Mouse (Mus musculus): ENCODE data around the gene Mlf2.
A peak's percentile ranks its signal among the peaks of the same experiment; 100 is the strongest.

Mlf2 gene

GRCm38 (mm10) chr6:124911533-124912218 is 19.5 kb upstream of the Mlf2 start, which contains the start of gene Lag3:
Lag3 (minus strand) TSS chr6:124911705.
- no peak for DNase-seq (ENCODE audit: low read depth, low spot score)

DNA sequence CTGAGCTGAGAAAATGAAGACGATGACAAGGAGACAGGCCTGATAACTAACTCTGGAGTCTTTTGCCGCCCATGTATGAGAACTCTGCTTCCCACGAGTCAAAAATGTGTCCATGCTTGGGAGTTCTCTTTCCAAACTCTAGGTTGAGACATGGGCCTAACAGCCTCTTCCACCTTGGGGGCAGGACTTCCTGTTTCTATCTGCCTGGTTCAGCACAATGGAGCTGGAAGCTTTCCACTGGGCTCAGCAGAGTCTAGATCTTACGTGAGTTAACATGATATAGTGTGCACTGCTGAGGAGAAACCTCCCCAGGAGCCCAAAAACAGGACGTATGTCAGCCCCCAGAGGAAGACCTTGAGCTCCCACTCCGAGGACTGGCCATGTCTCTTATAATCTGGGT is 18.0 kb upstream of the Mlf2 start:
- DNase-seq (ENCODE audit: low read depth, low spot score): no peak

DNA sequence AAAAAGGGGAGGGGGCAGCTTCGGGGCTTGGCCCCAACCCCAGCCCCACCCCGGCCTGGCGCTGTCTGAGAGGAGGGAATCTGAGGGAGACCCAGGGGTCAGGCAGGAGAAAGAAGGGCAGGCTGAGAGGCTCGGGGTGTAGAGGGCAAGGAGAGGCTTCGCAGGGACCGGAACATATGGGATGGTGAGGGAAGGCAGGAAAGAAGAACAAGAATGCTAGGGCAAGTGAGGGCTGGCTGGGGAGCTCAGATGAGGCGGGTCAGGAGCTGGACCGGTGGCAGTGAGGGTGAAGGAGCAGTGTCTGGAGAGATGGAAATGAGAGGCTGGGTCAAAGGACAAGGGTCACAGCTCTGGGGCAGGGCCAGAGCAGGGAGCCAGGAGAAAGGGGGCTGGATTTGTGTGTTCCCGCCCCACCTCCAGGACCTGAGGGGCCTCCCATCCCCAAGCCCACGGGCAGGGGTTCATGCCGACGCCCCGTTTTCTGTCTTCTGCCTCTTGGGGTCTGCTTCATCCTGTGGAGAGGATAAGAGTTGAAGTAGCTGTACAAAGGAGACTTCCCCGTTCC is 17.4 kb upstream of the Mlf2 start:
- DNase-seq (ENCODE audit: low read depth, low spot score): no peak

DNA sequence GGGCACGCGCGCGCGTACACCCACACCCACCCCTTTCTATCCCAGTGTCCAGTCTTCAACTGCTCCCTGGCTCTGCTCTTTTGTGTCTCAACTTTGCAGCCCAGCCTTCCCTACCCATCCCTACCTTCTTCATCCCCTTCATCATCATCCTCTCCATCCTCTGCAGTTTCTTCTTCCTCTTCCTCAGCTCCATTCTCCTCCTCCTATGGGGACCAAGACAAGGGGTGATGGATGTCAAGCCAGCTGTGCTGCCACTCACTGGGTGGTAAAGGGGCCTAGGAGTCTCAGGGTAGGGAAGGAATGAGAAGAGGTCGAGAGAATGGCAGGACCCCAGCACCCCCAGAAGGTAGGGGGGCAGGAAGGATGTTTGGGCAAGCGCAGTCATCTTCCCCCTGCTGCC is 16.7 kb upstream of the Mlf2 start:
- no peak for DNase-seq (ENCODE audit: low read depth, low spot score)

GRCm38 (mm10) chr6:124915160-124915941 is 15.8 kb upstream of the Mlf2 start:
- no peak for DNase-seq (ENCODE audit: low read depth, low spot score)

DNA sequence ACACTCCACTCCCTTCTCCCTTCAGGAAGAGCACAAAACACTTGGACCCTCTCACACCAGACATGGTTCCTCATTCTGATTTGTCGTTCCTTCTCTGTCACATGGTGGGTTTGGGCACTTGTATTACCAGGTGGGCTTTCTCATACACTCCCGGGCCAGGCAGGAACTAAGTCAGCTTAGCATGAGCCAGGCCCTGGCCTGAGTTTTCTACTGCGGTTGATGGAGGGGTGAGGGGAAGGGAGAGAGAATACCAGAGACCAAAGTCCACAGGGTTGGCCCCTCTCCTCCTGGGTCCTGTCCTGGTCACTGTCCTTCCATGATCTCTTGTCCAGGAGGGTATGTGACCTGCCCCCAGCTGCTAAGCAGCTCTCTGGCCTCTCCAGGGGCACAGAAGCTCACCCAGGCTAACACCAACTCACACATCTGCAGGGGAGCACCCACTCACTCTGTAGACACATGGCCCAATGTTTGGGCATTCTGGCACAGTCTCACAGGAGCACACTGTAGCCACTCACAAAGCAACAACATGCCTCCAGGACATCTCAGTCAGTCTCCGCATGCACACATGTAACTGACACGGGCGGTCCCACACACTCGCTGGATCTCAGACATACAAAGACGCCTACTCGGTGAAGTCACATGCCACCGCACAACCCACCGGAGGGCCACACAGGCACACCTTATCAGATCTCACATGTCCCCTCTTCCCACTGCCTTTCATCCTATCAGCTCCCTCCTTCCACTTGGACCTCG is 15.1 kb upstream of the Mlf2 start:
- no peak for DNase-seq (ENCODE audit: low read depth, low spot score)

GRCm38 (mm10) chr6:124916695-124917517 is 14.3 kb upstream of the Mlf2 start:
- no peak for DNase-seq (ENCODE audit: low read depth, low spot score)

DNA sequence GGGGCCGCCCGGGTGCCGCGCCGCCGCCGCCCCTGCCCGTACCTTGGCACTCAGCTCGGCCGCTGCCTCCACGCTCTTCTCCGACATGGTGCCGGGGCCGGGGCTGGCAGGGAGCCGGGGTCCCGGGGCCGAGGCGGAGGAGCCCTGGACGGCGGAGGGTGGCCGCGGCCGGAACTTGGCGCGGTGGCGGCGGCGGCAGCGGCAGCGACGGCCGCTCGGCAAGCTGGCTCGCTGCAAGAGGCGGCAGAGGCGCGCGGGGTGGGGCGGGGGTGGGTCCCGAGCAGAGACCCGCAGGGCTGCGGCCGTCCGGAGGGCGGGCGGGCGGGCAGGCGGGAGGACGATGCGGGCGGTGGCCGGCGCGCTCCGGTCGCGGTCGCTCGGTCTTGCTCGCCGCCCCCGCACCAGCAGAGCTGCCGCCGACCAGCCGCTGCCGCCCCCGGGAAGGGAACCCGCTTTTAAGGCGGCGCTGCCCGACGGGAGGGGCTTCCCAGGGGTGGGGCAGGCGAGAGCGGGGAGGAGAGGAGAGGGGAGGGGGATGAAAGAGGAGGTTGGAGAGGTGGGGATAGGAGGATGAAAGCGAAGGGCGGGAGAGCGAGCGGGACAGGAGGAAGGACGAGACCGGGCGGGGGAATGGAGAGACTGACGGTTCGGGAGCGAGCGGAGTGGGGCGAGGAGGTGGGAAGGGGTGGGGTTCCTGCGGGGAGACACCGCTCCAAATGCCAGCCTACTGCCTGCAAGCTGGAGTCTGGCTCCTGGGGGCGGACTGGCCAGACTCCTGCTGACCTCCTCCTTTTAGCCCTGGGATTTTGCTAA is 13.5 kb upstream of the Mlf2 start:
- peak; percentile 96 for DNase-seq (ENCODE audit: low read depth, low spot score)

- no peak for DNase-seq (ENCODE audit: low read depth, low spot score)
Observed at GRCm38 (mm10) chr6:124918331-124918690, 12.9 kb upstream of the Mlf2 start.

DNA sequence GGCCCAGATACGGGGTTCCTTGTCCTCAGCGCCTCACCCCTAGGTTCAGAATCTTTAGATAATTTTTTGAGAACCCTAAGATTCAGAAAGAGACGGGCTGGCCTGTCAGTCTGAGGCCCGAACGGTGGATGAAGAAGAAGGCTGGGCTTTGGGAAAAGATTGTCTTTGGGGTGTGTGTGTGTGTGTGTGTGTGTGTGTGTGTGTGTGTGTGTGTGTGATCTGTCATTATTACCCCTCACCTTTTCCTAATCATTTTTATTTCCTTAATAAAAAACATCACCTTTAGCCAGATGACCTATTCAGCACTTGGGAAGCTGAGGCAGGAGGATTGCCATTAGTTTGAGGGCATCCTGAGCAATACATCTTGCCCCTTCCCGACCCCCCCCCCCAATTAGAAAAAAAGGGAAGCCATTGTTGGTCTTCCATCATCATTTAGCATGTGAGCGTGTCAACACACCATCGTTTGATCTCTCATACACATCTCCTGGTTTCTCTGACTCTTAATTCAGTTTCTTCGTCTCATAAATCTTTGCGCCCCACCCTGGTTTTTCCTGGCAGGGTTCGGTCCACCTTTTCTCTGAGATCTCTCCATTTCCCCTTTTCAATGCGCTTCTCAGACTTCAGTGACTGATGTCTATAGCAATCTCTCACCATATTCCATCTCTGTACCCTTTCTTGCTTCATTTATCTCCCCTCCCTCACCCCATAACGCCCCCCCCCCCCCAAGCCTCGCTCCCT is 12.1 kb upstream of the Mlf2 start:
- DNase-seq (ENCODE audit: low read depth, low spot score): no peak

- peak; percentile 98 for DNase-seq (ENCODE audit: low read depth, low spot score)
Observed at GRCm38 (mm10) chr6:124919695-124920317, 11.4 kb upstream of the Mlf2 start, which contains the start of gene Ptms. Ptms (minus strand) TSS chr6:124920103.

GRCm38 (mm10) chr6:124920318-124921085 is 10.7 kb upstream of the Mlf2 start:
- no peak for DNase-seq (ENCODE audit: low read depth, low spot score)

GRCm38 (mm10) chr6:124921539-124921938 is 9.6 kb upstream of the Mlf2 start:
- no peak for DNase-seq (ENCODE audit: low read depth, low spot score)

DNA sequence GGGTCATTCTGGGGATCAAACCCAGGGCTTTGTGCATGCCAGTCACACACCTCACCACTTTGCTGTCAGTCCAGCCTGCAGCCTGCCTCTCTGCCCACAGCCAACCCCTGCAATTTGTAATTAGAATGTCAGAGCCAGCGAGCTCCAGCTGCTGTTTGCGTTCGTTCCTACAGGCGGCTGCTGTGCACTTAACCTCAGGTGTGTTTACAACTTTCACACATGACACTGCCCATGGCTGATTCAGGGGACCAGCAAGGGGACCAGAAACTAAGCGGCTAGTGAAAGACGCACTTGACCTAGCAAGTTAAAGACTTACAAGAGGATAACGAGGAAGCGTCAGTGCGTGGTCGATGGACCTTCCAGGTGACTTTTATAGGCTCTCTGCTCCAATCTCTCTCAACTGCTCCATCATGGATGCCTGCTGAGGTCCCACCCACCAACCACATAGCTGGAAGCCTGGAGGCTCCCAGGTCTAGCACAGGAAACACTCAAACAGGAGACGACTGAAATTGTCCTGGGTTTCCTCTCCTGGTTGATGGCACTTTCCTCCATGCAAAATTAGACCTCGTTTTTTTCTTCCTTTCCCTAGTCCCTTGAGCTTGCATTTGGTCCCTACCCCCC is 5.9 kb upstream of the Mlf2 start:
- no peak for DNase-seq (ENCODE audit: low read depth, low spot score)

DNA sequence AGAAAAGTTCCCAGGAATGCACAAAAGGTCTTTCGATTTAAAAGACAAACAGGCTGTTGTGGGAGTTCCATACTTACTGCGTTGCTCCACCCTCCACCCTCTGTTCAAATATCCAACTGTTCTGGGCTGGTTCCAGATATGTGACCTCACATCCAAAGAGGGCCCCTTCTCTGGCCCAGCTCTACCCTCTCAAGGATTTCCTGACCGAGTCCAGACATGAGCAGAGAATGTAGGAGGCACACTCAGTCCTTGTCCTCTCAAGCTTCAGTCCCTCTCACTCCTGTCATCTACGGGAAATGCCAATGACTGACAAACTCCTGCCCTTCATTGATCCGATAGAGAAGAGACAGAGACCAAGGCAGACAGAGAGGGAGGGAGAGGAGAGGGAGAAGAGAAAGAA is 5.2 kb upstream of the Mlf2 start:
- no peak for DNase-seq (ENCODE audit: low read depth, low spot score)

DNA sequence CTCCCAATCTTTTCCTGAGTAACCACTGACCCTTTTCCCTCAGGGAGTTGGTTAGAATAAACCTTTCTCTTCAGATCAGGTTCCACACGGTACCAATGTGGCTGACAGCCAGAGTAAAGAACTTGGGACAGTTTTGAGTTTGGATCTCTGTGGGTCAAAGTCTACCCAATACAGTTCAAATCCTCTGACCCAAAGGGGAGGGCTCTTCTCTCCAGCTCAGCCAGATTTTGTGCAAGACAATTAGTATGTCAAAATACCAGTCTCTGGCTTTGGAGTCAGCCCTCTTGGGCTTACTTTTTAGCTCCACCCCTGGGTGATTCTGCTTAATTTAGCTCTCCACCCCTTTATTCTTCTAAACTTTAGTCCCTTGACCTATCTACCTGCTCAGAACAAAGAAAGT is 955 bp upstream of the Mlf2 start:
- no peak for DNase-seq (ENCODE audit: low read depth, low spot score)

- DNase-seq (ENCODE audit: low read depth, low spot score): no peak
Observed at GRCm38 (mm10) chr6:124931525-124932313, 533 bp downstream of the Mlf2 start.
